Mouse (Mus musculus) thymus, postnatal 4 days (tissue): ENCODE measurements around the gene Pak2.

Experiments
- DNase-seq: peaks from one replicate; pipeline ENCODE4 v3.0.0; 2021

Gene Pak2

DNA sequence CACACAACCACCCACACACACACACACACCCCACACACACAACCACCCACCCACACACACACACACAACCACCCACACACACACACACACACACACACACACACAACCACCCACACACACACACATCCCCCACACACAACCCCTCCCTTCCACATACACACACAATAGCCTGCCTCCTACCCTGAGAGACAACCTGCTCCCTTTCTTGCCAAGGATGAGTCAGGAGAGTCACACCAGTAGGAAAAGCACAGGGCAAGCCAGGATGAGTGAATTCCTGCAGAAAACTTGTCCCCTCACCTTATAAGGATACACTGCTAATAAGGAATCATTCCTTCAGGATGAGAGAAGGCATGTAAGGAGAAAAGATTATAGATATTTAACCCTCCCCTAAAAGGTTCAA, 85.2 kb downstream of the Pak2 start:
- no peak for DNase-seq

DNA sequence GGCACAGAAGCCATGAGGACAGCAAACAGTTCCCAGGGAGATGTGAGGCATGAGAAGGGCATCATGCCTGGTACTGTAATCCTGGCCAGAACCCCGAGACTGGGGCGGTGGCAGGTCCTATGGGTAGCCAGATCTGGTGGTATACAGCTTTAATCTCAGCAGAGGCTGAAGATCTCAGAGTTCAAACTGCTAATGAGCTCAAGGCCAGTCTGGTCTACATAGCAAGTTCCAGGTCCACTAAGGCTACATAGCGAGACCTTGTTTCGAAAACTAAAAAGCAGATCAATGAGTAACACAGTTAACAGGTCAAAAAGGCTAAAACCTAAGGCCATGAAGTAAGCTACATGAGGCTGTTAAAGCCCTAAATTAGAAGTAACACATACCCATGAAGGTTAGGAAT, 85.9 kb downstream of the Pak2 start:
- DNase-seq, result no peak

DNA sequence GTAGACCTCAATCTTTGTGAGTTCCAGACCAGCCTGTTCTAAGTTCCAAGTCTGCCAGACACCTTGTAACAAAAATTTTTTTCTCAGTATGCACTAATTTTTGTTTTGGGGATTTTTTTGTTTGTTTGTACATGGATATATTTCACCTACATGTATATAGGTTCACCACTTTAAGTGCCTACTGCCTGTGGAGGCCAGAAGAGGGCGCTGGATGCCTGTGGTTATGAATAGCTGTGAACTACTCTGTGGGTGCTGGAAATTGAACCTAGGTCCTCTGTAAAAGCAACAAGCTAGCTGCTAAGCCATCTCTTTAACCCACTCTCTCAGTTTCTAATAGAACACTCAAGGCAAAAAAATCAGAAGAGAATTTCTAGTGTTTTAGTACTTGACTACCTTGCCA, 87.1 kb downstream of the Pak2 start:
- DNase-seq, result peak; percentile 39

DNA sequence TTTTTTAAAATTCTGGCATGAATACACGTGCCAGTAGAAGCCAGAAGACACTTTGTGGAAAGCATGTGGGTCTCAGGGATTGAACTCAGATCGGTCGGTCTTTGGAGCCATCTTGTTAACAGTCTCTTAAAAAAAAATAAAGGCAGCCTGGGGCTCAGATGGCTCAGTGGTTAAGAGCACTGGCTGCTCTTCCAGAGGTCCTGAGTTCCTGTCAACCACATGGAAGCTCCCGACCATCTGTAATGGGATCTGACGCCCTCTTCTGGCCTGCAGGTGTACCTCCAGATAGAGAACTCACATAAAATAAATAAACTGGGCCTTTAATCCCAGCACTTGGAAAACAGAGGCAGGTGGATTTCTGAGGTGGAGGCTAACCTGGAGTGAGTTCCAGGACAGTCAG, 98.2 kb downstream of the Pak2 start:
- no peak for DNase-seq

DNA sequence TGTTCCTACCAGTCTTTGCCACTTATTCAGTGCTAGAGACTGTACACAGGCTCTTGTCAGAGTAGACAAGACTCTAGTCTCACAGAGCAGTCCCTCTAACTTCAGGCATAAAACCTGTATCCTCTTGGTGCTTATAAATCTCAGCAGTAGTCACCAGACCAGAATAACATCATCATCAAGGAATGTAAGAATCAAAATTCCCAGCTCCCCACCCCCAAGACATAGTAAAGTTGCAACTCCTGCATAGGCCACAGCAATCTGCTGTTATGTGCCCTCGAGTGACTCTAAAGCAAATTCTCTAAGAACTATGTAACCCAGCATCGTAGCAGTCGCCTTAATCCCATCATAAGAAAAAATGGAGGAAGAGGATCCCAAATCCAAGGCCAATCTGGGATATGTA, 99.6 kb downstream of the Pak2 start:
- DNase-seq, result no peak

DNA sequence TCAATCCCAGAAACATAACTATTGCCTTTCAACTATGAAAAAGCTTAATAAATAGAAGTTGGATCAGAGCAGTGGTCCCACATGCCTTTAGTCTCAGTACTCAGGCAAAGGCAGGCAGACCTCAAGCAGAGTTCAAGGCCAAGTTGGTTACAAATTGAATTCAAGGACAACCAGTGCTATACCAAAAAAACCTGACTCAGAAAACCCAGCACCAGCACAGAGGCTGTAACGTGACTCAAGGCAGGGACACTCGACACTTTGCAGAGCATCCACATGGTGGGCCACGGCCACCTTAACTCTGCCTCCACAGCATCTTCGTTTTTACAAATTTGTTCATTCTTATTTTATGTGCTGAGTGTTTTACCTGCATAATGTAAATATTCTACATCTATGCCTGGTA, 103.9 kb downstream of the Pak2 start:
- no peak for DNase-seq
